Mouse (Mus musculus) kidney, postnatal 25 days (tissue): ENCODE data around the gene Ablim2.

ENCODE experiments used
- DNase-seq, 2 experiments: peaks; one replicate each; pipeline ENCODE4 v3.0.0; 2021; ENCODE audit warnings: mixed read lengths in 2 of 2

Ablim2 gene

DNA sequence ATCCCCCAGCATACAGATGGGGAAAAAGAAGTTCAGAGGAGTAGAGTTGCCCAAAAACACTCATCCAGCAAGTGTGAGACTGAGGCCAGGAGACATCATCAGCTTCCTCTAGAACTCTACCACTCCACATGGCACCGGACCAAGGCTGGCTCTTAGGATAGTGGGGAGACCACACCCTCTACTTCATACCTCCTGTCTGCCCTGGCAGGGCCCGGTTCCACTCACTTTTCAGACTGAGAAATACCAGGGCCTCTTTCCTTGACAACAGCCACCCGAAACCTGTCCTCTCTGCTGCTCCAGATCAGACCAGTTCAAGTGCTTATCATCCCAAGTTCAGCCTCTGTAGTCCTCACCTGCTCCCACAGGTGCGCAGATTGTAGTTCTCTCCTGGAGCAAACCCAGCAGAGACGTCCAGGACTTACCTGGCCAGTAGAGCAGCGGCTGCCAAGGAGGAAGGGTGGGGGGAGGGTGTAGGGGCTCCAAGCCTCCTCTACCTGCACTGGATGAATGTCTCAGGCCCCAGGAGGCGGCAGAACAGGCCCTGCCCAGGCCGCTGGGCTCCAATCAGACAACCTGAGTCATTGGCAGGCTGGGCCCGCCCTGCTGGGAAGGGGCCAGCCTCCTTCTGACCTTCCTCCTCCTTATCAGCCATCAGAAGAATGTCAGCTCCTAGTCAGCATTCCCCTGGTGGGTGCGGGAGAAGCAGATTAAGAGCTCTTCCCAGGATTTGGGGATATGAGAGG, 18.0 kb upstream of the Ablim2 start, which contains the start of gene Sh3tc1:
Sh3tc1 (minus strand) TSS at position 452 of the 743 bp plus-strand sequence.
- DNase-seq, result peak; percentile 74 to 92

DNA sequence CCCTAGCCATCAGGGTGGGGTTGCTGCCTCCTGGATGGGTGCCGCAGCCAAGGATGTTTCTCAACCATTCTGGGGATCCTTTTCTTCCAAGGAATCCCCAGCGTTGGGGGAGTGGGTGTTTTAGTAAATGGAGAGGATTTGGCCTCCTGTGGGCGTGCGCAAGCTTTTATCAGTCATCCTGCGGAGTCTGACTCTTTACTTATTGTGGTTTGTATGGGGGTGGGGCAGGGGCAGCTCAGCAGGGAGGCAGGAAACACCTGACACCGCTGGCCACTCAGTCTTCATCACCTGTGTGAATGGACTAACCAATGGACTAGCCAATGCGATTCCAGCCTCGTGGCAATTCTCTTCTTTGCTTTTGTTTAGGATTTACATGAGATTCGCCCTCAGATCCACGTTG, 17.0 kb upstream of the Ablim2 start:
- no peak for DNase-seq

DNA sequence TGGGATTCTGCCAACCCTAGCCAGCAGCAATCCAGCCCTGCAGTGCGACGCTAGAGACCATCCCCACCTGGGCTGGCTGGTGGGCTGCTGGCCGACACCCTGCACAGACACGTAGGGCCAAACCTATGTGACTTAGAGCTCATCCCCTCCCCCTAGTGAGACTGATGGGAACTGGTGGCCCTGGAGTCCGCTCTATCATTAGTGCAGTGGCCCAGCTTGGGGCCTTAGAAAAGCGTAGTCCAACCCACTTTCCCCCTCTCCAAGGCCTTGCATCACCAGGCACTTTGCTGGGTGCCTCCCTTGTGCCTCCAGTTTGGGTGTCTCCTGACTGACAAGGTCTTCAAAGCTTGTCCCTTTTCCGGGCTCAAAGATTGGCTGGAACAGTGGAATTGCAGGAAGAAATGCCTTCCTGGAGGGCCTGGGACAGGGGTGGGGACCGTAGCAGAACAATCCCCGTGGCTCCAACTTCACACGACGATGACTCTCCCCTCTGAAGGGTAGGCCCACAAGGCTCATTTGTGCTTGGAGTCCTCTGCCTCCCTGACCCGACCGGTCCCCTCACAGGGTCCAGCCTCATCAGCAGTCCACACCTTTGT, 16.4 kb upstream of the Ablim2 start:
- no peak for DNase-seq

DNA sequence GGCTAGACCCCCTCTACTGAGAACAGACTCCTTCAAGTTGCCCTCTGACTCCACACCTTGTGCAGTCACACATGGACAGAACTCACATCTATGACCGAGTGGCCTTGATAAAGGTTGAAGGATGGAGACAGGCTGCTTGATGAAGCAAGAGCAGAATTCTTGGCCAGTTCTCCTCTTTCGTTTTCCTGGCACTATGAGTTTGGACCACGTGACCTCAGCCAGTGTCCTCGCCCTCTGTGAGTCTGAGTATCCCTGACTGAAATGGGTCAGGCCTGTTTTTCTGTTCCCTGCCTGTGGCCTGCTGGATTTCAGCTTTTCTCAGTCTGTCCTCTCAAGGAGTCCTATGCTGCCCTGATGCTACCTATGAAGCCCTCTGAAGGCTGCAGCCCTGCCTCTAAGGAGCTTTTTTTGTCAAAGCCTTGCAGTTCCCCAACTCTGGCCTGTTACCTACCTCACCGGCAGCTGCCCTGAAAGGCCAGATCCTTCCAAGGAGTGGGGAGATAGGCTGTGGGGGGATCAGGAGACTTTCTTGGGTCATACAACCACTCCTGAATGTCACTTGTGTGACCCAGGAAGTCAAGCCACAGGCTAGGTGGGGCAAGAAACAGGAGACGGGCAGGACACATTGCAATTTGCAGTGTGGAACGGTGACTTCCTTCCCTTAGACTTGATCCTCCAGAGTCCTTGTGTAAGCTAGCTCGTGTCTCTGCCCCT, 14.3 kb upstream of the Ablim2 start:
- DNase-seq, result peak; percentile 80 to 87

DNA sequence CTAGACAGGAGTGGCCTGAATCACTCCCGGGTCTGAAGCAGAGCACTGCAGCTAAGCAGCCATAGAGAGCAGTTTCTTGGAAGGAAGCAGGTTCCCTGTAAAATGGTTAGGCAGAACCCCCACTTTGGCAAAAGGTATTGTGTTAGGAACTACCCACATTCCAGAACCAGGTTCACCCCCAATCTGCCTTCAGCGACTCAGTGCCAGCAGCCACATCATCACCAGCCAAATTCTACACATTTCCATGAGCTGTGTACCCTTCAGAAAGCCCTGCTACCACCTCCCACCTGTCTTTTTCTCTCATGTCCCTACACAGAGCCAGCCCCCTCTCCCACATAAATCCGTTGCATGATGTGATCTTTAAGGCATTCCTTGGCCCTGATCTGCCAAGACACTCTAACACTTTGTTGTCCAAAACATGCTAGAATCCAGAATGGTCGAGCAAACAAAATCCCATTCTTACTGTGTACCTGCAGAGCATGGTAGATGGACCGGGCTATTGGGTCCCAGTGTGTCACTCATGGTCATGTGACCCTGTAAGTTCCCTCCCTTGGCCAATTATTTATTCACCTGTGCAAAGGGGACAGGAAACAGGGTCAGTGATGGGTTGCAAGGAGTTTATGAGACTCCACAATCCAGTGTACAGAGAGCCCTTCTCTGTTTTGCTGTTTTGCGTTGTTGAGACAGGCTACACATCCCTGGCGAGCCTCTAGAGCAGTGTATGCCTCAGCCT, 13.5 kb upstream of the Ablim2 start:
- DNase-seq, result no peak

DNA sequence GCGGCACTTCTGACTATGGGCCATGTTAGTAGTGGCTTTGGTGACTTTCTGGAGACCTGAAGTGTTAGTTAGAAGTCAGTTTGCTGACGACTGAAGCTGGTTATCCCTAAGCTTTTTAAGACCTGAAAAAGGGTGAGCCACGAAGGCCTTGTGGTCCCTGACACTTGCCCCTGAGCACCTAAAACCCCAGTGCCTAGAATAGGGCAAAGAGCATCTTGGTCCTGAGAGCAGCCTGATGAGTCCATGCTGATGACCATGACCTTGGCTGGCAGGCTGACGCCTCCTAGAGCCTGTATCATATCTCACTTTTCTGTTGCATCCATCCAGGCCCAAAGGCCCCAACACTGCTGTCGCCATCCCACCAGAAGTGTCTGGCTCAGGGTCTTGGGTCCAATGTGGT, 12.3 kb upstream of the Ablim2 start:
- no peak for DNase-seq

DNA sequence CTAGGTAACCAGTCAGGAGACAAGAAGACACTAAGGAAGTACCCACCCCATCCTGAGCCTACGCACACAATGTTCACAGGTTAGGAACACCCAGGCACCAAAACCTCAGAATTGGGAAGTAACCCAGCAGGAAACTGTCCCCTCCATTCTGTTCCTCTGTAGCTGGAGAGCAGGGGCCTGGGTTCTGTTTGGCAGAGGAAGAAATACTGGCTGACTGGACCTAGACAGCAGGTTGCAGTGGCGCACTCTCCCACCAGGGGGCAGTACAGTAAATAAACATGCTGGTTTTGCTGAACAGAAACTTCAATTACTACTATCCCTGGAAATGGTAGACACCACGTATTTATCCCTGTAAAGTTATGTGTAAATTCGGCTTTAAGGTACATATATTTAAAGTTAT, 10.8 kb upstream of the Ablim2 start:
- peak; percentile 80 to 93 for DNase-seq

DNA sequence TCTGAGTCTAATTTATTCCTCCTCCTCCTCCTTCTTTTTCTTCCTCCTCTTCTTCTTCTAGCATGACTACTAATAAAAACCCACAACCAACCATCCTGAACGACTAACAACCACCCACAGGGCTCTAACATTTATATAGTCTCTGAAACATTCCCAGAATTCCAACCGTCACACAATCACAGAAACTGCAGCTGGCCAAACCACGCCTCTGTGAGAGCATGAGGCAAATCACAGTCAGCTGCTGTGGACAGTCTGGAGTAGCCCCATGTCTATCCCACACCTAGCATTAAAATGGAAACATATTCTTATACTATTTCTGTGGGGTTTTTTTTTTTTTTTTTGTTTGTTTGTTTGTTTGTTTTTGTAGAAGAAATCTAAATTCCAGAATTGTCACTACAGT, 8.3 kb upstream of the Ablim2 start:
- DNase-seq, result no peak

DNA sequence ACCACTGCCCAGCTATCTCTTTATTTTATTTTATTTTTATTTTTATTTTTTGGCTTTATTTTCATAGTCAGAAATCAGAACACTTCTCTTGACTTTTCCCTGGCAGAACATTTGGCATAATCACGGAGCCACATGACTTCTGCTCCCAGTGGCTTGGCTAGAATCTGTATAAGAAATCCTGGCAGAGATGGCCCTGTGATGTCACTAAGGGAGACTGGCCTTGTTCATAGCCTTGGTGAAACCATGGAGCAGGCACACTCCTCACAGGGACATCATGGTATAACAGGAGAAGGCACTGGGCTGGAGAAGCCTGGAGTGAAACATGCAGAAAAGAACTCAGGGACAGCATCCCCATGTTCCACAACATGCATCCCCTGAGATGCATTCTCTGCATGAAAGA, 7.7 kb upstream of the Ablim2 start:
- DNase-seq, result no peak

DNA sequence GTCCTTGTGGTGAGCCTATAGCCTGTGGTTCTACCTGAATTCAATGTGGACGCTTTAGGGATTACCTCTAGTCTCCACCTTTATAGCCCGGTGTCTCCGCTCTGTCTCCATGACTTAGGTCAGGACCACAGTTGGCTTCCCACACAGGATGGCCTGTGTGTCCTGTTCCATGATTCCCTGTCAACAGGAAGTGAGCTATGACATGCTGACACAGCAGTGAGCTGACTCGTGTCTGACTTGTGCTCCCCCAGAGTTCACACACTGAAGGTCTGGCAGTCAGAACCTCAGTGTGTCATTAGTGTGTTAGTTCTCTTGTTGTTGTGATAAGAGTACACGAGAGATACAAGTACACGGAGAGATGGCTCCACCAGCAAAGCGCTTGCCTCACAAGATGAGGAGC, 6.7 kb upstream of the Ablim2 start:
- no peak for DNase-seq

DNA sequence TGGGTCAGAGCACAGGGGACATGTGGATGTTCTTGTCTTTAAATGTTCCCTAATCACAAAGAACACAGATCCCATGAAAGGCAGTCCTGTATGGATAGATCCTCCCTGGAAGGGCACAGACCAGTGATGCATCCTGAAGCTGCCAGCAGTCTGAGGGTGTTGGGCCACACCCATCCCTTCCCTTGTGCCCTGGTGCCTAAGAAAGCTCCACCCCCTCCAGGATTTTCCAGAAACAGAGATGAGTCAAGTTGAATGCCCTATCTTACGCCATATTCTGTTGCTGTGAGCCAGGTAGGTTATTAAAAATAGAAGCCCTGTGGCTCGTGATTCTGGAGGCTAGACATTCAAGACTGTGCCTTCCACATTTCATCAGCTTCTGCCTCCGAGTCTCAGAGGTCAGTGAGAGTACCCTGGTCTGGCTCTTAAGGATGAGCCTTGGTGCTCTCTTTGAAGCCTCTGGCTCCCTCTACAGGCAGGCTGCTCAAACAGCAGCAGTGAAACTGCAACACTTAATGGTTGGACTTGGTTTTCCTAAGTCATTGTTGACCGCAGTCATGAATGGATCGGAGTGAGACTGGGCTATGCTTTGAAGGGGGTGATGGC, 2.4 kb upstream of the Ablim2 start:
- DNase-seq, result peak; percentile 79 to 82

DNA sequence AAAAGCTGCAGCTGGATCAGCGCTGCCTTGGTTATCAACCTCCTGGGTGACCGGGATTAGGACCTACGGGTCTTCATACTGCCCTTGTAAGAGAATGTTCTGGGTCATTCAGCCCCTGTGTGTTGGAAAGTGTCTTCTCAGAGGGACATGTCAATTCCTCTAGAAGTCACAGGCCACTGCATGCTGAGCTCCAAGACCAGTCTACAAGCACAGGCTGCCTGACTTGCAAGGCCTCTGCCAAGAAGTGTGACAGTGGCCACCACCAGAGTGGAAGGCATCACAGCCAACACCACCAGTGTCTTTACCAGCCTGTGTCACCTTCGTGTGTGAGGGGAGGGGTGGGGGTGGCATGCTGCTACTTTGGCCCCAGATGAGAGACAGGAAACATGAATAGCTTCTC, 1.7 kb upstream of the Ablim2 start:
- no peak for DNase-seq

DNA sequence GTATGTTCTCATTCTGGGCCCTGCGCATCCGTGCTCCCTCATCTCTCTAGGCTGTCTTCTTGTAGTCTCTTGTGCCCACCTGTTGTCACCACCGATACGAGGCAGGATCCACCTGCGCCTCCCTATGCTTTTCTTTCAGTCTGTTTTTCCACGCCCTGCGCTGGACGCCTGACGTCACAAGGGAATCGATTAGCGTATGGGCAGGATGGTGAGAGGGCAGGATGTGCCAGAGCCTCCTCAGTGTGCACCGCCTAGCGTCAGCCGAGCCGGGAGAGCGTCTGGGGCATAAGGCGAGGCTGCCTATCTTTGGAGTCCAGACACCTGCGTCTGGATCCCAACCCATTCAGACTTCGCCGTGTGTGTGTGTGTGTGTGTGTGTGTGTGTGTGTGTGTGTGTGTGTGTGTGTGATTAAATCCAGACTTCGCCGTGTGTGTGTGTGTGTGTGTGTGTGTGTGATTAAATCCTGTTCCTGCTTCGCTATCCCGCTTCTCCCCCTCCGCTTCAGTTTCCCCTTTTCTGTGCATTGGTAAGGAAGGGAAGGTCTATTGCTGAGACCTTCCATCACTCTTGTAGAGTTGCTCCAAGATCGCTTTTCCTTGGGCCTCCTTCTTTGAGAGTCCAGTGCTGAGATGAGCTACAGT, 562 bp upstream of the Ablim2 start:
- DNase-seq, result no peak

DNA sequence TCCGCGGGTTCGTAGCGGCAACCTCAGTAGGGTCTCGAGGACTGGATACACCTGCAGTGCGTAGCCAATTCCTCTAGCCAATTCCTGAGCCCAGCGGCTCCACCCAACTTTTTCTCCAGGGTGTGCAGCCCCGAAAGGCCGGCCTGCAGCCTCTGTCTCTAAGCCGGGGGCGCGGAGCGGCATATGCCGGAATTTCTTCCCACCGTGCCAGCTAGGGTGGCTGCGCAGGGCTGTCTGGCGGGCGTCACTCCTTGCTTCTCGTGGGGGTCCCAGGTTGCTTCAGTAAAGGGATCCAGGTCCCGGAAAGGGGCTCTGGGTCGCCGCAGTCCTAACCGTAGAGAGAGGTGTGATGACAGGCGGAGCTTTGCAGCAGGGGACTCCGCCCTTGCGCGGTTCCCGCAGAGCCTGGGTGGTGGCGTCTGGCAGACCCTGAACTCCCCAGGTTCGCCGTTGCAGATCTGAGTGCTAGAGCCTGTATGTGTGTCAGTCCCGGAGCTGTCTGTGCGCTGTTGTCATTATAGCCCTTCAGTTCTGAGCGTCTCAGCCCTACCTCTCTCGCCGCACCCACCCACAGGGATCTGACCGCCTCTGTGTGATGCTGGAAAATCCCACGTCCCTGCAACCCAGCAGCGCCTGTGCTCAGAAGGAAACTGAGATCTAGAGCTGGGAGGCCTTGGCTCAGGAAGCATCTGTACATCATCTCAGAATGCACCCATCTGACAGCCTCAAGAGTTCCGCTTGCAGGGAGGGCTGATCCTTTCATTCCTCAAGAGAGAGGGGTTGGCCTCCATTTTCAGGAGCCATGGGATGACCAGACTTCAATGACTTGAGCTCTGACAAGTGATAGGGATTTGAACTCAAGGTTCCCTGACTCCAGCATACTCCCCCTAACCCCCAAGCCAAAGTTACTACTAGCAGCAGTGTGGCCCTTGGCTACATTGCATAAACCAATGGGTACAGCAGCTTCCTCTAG, 687 bp downstream of the Ablim2 start:
- no peak for DNase-seq

DNA sequence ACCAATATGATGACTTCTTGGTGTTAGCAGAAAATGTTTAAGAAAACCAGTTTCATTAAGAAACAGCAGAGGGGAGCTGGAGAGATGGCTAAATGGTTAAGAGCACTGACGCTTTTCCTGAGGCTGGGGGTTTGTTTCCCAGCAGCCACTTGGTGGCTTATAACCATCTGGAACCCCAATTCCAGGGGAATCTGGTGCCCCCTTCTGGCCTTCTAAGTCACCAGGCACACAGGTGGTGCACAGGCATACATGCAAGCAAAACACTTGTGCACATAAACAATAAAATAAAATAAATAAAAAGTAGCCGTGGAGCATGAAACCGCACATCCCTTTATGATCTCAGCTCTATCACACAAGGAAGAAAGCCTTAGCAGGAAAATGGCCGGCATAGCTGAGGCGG, 3.6 kb downstream of the Ablim2 start:
- no peak for DNase-seq

DNA sequence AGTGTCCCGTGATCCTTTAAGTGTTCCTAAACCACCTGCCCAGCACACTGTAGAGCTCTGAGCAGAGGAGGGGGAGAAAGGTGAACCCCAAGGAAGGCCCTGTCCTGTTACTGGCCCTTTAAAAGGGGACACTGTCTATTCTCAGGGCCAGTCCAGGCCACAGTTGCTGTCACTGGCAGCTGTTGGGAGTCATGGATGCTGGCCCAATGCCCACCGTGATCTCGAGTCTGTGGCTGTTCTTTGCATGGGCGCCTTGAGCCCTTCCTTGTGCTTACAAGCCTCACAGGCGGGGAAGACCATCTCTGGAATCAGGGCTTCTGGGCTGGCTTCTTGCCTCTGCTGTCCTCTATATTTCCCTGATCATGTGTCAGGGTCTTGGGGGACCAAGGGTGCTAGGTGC, 4.7 kb downstream of the Ablim2 start:
- DNase-seq, result peak; percentile 75 to 76

DNA sequence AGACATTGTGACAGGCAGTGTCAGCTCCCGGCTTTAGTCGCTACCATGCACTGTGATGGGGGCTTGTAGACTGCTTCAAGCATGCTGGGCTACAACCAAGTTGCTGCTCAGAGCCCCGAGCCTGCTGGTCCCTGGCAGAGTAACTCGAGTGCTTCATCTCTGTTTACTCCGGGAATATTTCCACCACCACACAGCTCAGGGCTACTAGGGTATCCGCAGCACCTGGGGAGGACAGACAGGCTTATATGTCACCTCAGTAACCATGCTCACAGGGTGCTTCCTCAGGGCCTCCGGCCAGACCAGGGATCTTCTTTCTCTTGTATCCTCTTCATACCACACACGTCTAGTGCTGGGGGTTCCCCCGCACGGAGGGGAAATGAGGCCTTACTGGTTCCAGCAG, 5.2 kb downstream of the Ablim2 start:
- no peak for DNase-seq

DNA sequence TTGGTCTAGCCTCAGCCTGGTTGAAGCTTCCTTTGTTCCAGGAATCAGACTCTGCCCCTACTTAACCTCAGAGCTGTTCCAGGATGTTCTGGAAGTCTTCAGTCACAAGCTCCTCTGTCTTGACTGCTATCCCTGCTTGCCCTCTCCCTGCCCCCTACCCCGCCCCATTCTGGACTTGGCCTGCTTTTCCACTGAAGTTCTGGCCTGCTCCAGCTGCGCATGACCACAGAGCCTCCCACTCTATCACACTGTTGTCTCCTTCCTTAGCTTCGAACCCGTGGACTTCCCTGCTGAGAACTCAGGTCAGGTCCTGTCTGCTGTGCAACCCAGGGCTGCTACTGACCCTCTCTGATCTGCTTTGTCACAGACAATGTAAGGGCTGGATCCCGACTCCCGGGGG, 8.2 kb downstream of the Ablim2 start:
- DNase-seq, result peak; percentile 44 to 72

DNA sequence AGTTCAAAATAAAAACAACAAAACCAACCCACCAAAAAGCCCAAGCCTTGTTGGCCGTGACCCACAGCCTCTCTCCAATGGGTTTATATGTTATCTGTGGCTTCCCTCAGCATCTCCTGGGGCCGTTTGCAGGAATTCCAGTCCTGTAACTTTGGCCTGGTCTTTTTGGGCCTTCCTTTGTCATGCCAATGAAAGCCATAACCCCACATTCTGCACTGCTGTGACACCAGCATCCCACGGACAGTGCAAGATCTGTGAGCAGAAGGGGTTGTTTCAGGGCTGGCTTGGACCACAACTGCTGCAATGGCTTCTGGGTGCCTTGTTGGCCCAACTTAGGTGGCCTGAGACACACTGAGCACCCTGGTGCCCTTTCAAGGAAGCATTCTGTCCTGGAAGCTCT, 10.8 kb downstream of the Ablim2 start:
- no peak for DNase-seq

DNA sequence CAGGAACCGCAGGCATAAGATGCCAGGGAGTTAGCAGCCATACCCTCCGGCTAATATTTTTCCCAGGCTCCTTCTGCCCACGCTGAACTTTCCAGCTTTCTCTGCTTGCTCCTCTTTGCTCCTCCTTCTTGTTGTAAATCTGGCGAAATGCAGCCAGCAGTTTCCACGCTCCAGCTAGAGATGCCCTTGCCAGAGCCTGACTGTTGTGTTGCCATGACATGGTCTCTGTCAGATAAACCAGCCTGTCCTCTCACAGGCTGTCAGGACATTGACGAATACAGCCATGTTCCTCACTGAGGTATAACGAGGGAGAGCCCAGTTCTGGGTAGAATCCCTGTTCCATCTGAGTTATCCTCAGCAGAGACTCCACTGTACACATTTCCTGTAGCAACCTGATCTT, 11.3 kb downstream of the Ablim2 start:
- DNase-seq, result no peak

DNA sequence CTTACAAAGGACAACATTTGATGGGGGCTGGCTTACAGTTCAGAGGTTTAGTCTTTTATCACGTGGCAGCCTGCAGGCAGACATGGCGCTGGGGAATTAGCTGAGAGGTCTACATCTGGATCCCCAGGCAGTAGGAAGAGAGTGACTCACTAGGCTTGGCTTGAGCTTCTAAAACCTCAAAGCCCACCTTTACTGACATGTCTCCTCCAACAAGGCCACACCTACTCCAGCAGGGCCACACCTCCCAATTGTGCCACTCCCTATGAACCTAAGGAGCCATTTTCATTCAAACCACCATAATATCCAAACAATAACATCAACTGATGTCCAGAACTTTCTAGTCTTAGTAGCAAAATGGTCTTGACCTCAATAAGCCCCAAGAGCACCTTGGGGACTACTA, 12.6 kb downstream of the Ablim2 start:
- no peak for DNase-seq
